Mouse (Mus musculus): Measurements from ENCODE around the gene Ctrb1. TPM values are rescaled to one million over a fixed set of nuclear protein-coding genes. Genes with fewer than 3 reads are reported as not detected.

Ctrb1 gene
- not detected in 2 replicates for total RNA-seq (2015)
- not detected in 2 replicates for total RNA-seq (2017)

DNA sequence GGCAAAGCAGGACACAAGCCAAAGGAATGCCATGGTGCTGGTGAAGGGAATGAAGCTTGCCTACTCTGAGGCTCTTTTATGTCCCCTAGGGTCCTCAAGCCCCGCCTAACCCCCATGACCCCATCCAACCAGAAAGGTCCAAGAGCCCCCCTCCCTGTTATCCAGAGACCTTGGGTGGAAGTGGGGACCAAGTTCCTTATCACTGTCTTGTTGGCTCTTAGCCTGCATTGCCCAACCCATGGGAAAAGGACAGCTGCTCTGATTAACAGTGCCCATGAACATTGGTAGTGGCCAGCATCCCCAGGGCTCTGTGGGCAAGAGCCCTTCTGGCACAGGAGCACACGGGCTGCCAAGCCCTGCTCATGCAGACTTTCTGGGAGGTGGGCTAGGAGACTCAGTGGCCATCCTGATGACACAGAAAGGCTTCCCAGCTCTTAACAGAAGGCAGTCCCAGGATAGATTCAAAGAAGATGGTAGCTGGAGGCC lies at the start of gene Ctrb1:
Ctrb1 (minus strand) TSS at position 51 of the 486 bp plus-strand sequence.
- no peak for ATAC-seq (replicated peaks; ENCODE audit: poor library complexity)

DNA sequence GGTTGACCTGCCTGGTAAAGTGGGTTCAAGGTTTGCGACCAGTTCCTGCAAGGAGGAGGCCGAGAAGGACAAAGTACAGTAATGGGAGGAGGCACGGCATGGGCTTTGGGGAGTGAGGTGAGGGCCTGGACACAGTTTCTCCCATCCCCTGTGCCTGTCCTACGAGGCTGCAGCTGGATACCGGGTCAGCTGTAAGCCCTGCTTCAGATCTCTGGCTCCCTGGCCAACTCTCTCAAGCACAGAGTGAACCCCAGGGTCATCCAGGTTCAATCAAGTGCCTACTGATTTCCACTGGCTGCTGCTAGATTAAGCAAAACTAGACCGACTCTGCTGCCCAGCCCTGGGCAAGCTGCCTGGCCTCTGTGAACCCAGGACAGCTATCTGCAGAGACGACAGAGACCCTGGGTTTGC lies 49.5 kb upstream of the Ctrb1 start:
- no peak for ATAC-seq (replicated peaks; ENCODE audit: poor library complexity)

DNA sequence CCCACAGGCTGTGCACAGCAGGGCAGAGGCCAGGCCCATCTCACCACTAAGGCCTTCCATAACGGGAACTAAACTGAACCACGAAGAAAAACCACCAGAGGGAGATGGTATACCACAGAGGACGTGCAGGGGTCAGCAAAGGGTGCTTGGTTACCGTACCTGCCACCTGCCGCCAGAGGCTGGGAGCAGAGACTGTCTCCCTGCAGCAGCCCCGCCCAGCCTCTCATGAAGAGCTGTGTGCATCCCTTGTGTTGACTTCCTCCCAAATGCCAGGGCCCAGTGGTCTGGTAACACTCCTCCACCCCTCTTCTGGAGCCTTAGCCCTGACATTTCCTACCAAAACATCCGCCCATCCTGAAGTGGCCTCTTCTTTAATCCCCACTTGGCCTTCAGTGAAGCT lies 48.8 kb upstream of the Ctrb1 start:
- peak; percentile 53 for ATAC-seq (replicated peaks; ENCODE audit: poor library complexity)

DNA sequence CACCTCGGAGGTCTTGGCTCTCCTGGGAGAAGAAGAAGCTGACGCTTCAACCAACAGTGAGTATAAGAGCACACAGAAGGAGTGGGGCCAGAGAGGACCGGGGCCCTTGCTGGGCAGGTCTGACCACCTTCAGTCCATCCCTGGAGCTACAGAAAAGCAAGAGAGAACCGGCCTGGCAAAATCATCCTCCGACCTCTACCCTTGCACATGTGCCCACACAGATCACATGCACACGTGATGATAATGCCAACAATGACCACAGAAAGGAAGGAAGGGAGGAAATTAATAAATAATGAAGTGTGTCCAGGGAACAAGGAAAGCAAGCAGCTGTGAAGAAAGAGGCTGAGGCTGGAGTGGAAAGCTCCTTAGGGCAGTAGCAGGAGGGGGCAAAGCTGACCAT lies 48.1 kb upstream of the Ctrb1 start:
- ATAC-seq (replicated peaks; ENCODE audit: poor library complexity), result no peak

DNA sequence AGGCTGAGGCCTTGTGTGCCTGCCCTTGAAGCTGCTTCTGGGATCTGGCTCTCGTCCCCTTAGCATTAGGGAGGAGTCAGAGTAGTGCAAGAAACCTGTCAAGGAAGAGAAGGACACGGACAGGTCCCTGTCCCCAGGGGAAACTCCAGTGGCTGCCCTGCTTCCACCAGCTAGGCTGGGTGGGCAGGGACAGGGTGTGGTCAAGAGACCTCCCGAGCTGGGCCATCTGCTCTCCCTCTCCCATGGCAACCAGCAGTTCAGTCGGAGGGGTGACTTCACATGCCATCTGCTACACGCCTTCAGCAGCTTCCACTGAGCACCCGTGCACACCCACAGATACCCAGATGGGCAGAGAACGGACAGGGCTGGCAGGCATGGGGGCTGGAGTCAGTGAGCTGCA lies 45.5 kb upstream of the Ctrb1 start:
- no peak for ATAC-seq (replicated peaks; ENCODE audit: poor library complexity)

DNA sequence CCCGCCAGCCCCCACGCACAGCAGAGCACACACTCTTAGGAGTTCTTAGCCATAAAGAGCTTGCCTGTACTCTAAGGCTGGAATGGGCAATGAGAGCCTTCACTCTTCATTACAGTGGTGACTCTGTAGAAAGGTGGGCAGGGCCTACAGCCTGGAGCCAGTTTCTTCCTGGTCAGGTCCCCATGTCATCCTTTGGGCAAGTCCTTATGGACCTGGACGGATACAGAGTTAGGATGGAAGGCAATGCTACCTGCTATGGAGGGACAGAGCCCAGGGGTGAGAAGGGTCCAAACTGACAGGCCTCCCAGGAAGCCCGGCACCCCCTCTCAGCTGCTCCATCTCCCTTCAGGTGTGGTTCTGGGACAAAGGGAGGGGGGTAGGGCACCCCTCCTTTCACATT lies 45.0 kb upstream of the Ctrb1 start:
- ATAC-seq (replicated peaks; ENCODE audit: poor library complexity), result no peak

DNA sequence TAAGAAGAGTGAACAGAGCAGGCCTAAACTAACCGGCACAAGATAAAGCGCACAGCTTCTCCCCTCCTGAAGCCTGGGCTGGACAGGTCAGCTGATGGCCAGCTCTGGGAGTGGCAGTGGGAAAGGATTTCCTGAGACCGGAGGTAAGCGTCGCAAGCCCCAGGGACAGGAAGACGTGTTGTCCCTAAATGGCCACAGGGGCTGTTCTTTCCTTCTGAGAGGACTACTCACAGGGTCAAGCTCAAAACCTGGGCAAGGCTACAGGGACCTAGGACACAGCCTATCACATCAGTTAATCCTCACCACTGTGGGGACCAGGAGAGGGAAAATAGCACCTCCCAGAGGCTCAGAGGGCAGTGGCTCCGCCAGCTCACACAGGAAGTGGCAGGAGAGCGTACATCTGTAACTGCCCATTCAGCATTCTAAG lies 44.5 kb upstream of the Ctrb1 start:
- ATAC-seq (replicated peaks; ENCODE audit: poor library complexity), result no peak

DNA sequence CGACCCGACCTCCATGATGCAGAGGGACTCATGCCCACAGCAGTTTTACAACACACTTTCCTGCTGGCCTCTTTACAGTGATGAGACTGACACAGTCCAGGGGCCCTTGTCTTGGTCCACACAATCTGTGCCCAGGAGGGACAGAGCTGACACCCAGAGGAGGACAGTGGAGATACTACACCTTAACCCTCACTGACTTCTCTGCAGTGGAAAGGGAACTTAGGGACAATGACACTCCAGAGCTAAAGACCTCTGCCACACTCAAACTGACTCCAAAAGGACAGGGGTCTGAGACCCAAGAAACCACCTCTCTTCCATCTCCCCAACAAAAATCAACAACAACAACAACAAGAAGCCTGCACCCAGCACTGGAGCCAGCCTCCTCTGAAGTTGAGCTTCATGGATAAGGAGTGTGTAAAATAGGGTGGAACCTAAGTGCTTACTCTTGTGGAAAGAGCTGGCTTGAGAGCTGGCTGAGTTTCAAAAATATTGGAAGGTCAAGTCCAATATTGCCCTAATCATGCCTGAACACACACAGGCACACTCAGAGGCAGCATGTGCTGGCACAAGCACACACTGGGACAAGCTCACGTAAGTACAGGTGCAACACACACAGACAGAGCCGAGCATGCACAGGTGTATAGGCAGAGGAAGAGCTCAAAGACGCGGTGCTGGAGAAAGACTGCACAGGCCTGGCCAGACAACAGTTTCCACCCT lies 43.6 kb upstream of the Ctrb1 start:
- ATAC-seq (replicated peaks; ENCODE audit: poor library complexity), result no peak

DNA sequence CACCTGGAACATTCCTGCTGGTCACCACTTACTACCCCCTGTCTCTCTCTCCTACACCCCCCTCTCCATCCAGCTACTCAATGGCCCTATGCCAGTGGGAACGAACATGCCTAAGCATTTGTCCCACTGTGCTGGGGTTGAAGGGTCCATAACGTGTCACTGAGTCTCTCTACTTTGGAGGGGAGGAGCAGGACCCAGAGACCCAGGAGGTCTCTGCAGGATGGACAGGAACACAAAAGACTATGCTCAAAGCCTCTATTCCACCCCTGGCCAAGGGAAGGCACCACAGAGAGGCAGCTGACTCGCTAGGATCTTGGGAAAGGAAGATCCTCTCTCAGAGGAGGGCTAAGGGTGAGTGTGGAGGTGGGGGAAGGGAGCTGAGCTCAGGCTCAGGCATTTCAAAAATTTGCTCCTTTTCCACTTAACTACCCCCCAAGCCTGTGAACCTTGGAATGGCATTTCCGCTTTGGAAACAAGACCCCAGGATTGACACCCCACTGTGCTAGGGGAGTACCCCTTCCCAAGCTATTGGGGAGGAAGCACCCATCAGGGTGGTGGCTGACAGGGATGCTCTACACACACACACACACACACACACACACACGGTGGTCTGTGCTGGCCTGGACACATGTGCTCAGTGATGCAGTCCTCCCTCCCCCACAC lies 42.9 kb upstream of the Ctrb1 start:
- no peak for ATAC-seq (replicated peaks; ENCODE audit: poor library complexity)

DNA sequence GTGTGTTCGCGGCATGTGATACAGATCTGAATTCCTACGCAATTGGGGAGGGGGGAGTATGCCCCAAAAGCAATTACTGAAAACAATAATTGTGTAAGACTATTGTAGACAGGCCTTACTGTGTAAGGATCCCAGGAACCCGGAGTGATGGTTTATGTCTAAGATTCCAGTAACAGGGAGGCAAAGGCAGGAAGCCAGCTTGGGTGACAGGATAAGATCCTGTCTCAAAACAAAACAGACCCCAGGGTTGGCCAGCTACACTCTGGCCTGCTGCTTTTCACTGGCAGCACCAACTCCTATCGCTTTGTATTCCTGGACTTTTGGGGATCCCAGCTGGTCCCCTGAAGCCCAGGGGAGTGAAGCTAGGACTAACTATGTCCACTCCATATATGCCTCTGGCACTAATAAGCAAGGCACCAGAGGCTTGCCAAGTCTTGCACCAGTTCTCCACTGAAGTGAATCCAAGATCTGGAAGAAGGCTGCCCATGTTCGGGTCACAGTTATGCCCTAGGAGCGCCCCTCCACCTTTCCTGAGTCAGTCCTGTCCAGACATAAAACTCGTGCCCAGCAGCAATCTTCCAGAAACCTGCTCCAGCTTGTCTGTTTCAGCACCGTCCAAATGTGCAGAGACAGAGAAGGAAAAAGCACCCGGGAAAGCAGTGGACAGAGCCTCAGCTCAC lies 41.7 kb upstream of the Ctrb1 start:
- no peak for ATAC-seq (replicated peaks; ENCODE audit: poor library complexity)

DNA sequence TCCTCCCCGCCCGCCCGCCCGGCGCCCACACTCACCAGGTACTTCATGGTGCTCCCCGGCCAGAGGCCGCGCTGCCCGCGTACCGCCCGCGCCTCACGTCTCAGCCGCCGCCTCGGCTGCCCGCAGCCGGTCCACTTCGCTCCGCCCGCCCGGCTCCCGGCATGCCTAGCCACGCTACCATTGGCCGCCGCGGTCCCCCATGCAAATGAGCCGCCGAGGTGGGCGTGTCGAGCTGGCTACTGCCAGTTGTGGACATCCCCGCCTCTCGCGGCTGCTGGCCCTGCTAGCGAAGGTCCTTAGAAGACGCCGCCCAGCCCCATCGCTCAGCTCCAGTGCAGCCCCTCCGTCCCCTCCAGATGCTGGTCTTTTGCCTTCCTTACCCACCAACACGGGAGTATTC lies 41.2 kb upstream of the Ctrb1 start:
- peak; percentile 95 for ATAC-seq (replicated peaks; ENCODE audit: poor library complexity)

DNA sequence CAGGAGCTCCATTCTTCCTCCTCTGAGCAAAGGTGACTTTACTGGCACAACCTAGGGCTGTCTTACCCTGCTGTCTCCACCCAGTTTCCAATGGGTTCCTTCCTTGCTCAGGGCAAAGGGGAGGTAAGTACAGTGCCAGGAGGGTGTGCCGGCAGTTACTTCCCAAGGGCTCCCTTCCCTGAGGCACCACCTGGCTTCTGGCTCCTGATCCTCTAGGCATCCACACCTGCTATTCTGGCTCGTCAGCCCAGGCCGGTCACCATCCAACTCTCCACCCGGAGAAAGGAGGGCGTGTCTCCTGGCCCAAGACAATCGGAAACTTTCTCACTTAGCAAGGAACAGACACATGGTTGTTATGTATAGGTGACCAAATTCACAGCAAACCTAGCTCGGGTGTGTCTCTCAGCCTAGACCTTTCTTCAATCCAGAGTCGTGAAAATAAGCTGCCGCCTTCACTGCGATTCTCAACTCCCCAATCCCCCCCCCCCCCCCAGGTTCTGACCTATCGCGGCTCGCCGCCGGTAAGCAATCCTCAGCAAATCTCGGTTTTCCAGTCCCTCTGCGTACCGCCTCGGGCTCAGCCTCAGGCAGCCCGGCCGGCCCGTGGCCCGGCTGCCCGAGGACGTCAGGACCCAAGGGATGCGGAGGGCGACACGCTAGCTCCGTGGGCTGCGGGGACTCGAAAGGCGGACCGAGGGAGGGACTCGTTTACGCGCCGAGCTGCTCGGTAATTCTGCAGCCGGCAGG lies 40.6 kb upstream of the Ctrb1 start:
- ATAC-seq (replicated peaks; ENCODE audit: poor library complexity), result no peak

DNA sequence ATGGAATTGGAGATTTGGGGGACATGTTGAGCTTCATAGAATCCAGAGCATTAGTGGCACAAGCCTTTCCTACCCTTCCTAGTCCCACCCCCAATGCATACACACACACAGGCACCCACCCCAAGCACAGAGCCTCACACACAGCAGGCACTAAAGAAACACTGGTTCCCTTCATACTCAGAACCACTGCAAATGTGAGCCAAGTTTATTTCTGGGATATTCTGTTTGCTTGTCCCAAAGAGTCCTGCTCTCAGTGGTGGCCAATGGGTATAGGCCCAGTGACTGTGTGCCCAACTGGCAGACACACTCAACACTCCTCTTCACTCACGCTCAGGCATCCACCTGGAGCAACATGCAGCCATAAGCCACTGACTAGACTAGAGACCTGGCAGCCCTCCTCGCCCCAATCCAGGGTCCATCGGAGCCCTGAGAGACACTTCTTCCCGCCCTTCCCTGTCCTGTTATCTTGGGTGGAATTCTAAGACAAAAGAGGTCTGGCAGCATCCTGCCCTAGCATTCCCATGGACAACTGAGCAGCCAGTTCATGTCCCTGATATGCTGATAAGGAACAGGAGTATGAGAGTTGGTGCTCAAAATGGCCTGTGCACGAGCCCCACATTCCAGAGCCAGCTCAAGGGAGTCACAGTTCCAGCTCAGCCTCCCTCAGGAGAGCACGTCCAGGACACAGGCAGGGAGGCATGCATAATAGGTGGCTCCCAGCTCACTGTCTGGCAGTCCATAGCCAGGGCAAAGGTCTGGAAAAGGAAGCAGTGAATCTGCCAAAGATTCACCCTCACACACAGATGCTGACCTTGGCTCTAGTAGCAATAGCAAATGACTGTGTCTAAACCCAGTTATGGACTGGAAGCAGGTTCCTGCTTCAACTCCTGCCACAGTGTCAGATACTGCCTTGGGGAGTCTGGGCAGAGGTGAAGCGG lies 38.7 kb upstream of the Ctrb1 start:
- ATAC-seq (replicated peaks; ENCODE audit: poor library complexity), result no peak

DNA sequence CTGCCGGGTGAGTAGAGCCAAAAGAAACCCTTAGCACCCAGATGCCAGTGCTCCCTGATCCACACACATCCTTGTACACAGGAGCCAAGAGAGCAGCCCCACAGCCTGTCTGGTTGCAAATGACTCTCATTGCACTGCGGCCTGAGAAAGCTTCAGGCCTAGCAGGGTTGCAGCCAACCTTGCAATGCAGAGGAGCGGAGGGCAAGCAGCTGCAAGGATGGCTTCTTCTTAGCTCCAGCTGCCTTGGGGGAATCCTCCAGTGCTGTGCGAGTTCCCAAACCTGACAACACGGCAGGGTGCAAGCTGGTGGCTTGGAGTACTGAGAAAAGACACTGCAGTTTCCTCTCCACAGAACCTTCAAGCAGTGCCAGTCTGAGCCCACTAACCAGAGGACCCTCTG lies 37.7 kb upstream of the Ctrb1 start:
- no peak for ATAC-seq (replicated peaks; ENCODE audit: poor library complexity)

DNA sequence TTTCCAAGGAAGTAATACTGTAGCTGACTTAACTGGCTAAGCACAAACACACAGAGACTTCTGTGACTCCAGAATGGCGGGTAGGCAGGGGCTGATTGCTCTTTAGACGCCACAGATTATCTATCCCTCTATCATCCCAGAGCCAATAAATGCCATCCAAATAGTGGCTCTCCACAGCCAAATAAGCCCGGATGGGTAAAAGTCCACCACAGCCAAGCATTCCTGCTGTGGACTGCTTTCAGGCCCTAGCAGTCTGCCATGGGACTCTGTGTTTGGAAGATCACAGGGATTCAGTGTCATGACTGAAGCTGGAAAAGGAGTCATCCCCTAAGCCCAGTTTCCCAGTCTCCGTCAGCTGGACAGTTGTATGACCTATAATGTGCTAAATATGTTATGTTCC lies 36.7 kb upstream of the Ctrb1 start:
- no peak for ATAC-seq (replicated peaks; ENCODE audit: poor library complexity)

DNA sequence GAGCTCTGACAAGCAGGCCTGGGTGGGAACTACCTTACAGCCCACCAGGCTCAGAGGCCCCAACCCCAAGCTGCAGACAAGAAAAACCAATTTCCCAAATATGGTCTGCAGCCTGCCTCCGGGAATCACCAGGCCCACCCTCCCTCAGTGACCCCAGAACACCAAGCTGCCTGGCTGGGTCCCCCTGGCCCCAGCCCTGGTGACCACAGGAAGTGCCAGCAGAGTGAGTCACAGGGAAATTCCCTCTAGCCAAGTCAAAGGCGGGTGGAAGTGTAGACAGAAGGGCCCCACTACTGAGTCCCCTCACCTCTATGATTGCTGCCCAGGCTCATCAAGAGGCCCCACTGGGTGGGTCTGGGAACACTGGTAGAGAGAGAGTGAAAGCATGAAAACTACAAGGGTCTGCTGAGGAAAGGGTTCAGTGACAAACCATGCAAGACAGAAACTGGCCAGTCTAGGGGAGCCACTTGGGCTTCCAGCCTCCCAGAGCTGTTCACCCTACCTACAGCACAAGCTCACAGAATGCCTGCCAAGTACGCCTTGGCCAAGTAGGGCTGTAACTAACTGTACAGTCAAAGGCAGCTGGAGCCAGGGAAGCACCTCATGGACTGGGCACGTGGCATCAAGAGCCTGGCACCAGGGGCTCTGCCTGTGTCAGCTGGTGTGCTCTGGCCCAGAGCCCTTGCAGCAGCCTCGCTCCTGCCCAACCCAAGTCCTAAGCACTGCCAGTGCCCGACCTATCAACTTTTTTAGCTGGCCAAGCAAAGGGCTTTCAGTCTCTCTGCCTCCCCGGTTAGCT lies 35.5 kb upstream of the Ctrb1 start:
- peak; percentile 22; the same call in 1 of the 2 replicates for ATAC-seq (replicated peaks; ENCODE audit: poor library complexity)

DNA sequence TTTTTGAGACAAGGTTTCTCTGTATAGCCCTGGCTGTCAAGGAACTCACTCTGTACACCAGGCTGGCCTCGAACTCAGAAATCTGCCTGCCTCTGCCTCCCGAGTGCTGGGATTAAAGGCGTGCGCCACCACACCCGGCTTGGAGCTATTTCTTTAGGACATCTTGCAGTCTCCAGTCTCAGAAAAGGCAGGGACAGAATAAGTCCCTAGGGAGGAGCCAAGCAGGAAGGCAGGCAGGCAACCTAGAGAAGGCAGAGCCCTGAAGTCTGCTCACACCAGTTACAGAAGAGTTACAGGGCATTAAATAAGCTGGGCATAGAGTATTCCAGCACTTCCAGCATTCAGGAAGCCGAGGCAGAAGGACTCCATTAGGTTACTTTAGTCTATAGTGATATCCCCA lies 34.5 kb upstream of the Ctrb1 start:
- no peak for ATAC-seq (replicated peaks; ENCODE audit: poor library complexity)

DNA sequence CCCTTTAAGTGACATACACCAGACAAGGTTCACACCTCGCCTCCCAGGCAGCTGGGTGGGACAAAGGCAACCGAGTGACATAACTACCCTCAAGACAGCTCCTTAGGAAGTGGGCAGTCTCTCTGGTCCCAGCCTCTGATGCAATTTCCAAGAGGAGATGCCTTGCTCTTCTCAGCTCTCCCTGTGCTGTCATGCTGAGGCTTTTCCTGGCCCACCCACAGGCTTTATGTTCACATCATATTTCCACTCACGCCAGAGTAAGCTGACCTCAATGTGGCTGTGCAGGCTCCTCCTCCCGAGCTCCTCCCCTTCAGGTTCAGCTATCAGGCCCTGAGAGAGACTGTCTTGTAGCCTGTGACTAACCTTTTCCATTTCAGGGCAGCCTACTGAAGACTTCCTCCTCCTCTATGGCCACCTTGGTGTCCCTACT lies 29.3 kb upstream of the Ctrb1 start:
- ATAC-seq (replicated peaks; ENCODE audit: poor library complexity), result peak; percentile 24; the same call in 1 of the 2 replicates

DNA sequence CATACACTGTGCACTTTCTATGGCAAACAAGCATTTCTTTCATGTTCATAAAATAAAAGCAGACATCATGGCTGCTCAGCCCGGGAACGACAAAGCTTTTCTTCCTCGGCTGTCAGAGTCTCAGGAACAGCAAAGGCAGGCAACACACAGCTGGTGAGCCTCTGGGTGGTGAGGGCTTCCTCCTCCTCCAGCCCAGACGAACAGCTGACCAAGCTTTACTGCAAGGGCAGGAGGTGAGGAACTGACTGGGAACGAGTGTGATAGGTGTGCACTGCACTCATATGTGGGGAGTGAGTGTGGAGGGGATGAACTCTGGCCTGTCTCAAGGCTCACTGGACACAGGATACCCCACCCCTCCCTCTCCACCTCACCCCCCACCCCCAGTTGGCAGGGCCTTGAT lies 28.1 kb upstream of the Ctrb1 start:
- ATAC-seq (replicated peaks; ENCODE audit: poor library complexity), result no peak
